Mouse (Mus musculus): ENCODE data around the gene Sema3e. TPM values are rescaled to one million over a fixed set of nuclear protein-coding genes. Genes with fewer than 3 reads are reported as not detected.
A peak's percentile ranks its signal among the peaks of the same experiment; 100 is the strongest.

The Sema3e gene
- not detected in 2 replicates for polyA plus RNA-seq (2012; ENCODE audit: insufficient read depth, insufficient read length, missing spikeins)

GRCm38 (mm10) chr5:14025205-14026124 is at the start of gene Sema3e:
Gene Sema3e (plus strand): TSS chr5:14025276.
- H3K4me3 ChIP-seq (ENCODE audit: insufficient read depth, low read length) = peak within 1 kb of the TSS; percentile 34
- no peaks in the 10 kb centered on the region for H3K4me1 ChIP-seq (ENCODE audit: control insufficient read depth, insufficient read depth, low read length)
- TF ChIP-seq POLR2A (IDR thresholded peaks at IDR 0.05; ENCODE audit: borderline replicate concordance, low read depth, low read length) (no peak), CTCF (IDR thresholded peaks at IDR 0.05; ENCODE audit: low read depth, low read length) (no peak)
- H3K27ac ChIP-seq (ENCODE audit: insufficient read depth, low read depth, low read length) = no peak within 1 kb of the TSS

- H3K27ac ChIP-seq (ENCODE audit: insufficient read depth, low read depth, low read length) = no peak overlapping the region
- H3K4me1 ChIP-seq (ENCODE audit: control insufficient read depth, insufficient read depth, low read length) = no peaks in the 10 kb centered on the region
- no peak overlapping the region for H3K4me3 ChIP-seq (ENCODE audit: insufficient read depth, low read length)
- TF ChIP-seq CTCF (IDR thresholded peaks at IDR 0.05; ENCODE audit: low read depth, low read length) (no peak), POLR2A (IDR thresholded peaks at IDR 0.05; ENCODE audit: borderline replicate concordance, low read depth, low read length) (no peak)
Observed at GRCm38 (mm10) chr5:13977576-13977975, 47.5 kb upstream of the Sema3e start.

- H3K4me3 ChIP-seq (ENCODE audit: insufficient read depth, low read length) = no peak overlapping the region
- H3K4me1 ChIP-seq (ENCODE audit: control insufficient read depth, insufficient read depth, low read length) = no peaks in the 10 kb centered on the region
- H3K27ac ChIP-seq (ENCODE audit: insufficient read depth, low read depth, low read length) = no peak overlapping the region
- TF ChIP-seq POLR2A (IDR thresholded peaks at IDR 0.05; ENCODE audit: borderline replicate concordance, low read depth, low read length) (no peak), CTCF (IDR thresholded peaks at IDR 0.05; ENCODE audit: low read depth, low read length) (no peak)
Observed at GRCm38 (mm10) chr5:13979156-13979555, 45.9 kb upstream of the Sema3e start.

GRCm38 (mm10) chr5:13982417-13983054 is 42.5 kb upstream of the Sema3e start:
- no peak overlapping the region for H3K27ac ChIP-seq (ENCODE audit: insufficient read depth, low read depth, low read length)
- H3K4me1 ChIP-seq (ENCODE audit: control insufficient read depth, insufficient read depth, low read length) = 0 out of 2 replicates have a peak, but pooled peaks cover 2% of the 10 kb centered on the region

GRCm38 (mm10) chr5:13983608-13984007 is 41.5 kb upstream of the Sema3e start:
- H3K4me3 ChIP-seq (ENCODE audit: insufficient read depth, low read length) = no peak overlapping the region
- H3K4me1 ChIP-seq (ENCODE audit: control insufficient read depth, insufficient read depth, low read length) = 0 out of 2 replicates have a peak, but pooled peaks cover 2% of the 10 kb centered on the region
- no peak for TF ChIP-seq CTCF (IDR thresholded peaks at IDR 0.05; ENCODE audit: low read depth, low read length)
- TF ChIP-seq POLR2A (IDR thresholded peaks at IDR 0.05; ENCODE audit: borderline replicate concordance, low read depth, low read length) = no peak
- no peak overlapping the region for H3K27ac ChIP-seq (ENCODE audit: insufficient read depth, low read depth, low read length)

More at GRCm38 (mm10) chr5:13982417-13983054, 42.5 kb upstream of the Sema3e start:
- H3K4me3 ChIP-seq (ENCODE audit: insufficient read depth, low read length) = no peak overlapping the region
- TF ChIP-seq CTCF (IDR thresholded peaks at IDR 0.05; ENCODE audit: low read depth, low read length) (no peak), POLR2A (IDR thresholded peaks at IDR 0.05; ENCODE audit: borderline replicate concordance, low read depth, low read length) (no peak)

DNA sequence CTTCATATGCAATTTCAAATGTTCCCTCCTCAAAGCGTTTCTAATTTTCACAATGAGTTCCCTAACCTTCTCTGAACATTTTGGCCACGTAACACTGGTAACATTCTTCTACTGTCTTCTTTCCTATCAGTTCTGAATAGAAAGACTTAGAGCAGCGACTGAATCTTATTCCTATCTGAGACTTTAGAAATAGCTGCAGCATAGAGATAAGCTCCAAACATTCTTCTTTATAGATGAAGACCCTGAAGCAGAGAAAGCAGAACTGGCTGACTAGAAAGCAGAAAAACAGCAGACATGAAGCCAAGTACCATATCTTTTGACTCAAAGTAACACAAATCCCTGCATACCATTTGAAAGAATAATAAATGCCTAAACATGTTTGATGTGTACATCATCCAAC is 39.4 kb upstream of the Sema3e start:
- Histone ChIP-seq H3K4me1 (ENCODE audit: control insufficient read depth, insufficient read depth, low read length) (0 out of 2 replicates have a peak, but pooled peaks cover 2% of the 10 kb centered on the region), H3K4me3 (ENCODE audit: insufficient read depth, low read length) (no peak overlapping the region), H3K27ac (ENCODE audit: insufficient read depth, low read depth, low read length) (no peak overlapping the region)
- TF ChIP-seq CTCF (IDR thresholded peaks at IDR 0.05; ENCODE audit: low read depth, low read length) (no peak), POLR2A (IDR thresholded peaks at IDR 0.05; ENCODE audit: borderline replicate concordance, low read depth, low read length) (no peak)

GRCm38 (mm10) chr5:13987123-13987522 is 38.0 kb upstream of the Sema3e start:
- TF ChIP-seq CTCF (IDR thresholded peaks at IDR 0.05; ENCODE audit: low read depth, low read length) (no peak), POLR2A (IDR thresholded peaks at IDR 0.05; ENCODE audit: borderline replicate concordance, low read depth, low read length) (no peak)
- H3K4me3 ChIP-seq (ENCODE audit: insufficient read depth, low read length) = no peak overlapping the region
- H3K27ac ChIP-seq (ENCODE audit: insufficient read depth, low read depth, low read length) = no peak overlapping the region
- H3K4me1 ChIP-seq (ENCODE audit: control insufficient read depth, insufficient read depth, low read length) = 0 out of 2 replicates have a peak, but pooled peaks cover 2% of the 10 kb centered on the region

GRCm38 (mm10) chr5:13988023-13988422 is 37.1 kb upstream of the Sema3e start:
- TF ChIP-seq POLR2A (IDR thresholded peaks at IDR 0.05; ENCODE audit: borderline replicate concordance, low read depth, low read length) (no peak), CTCF (IDR thresholded peaks at IDR 0.05; ENCODE audit: low read depth, low read length) (no peak)

GRCm38 (mm10) chr5:13992734-13993396 is 32.2 kb upstream of the Sema3e start:
- Histone ChIP-seq H3K27ac (ENCODE audit: insufficient read depth, low read depth, low read length) (no peak overlapping the region), H3K4me1 (ENCODE audit: control insufficient read depth, insufficient read depth, low read length) (no peaks in the 10 kb centered on the region), H3K4me3 (ENCODE audit: insufficient read depth, low read length) (no peak overlapping the region)
- TF ChIP-seq CTCF (IDR thresholded peaks at IDR 0.05; ENCODE audit: low read depth, low read length) = no peak
- TF ChIP-seq POLR2A (IDR thresholded peaks at IDR 0.05; ENCODE audit: borderline replicate concordance, low read depth, low read length) = no peak

More at GRCm38 (mm10) chr5:13988023-13988422, 37.1 kb upstream of the Sema3e start:
- no peak overlapping the region for H3K4me3 ChIP-seq (ENCODE audit: insufficient read depth, low read length)
- no peak overlapping the region for H3K27ac ChIP-seq (ENCODE audit: insufficient read depth, low read depth, low read length)
- 0 out of 2 replicates have a peak, but pooled peaks cover 2% of the 10 kb centered on the region for H3K4me1 ChIP-seq (ENCODE audit: control insufficient read depth, insufficient read depth, low read length)
